Mouse (Mus musculus): ENCODE measurements around the gene Tmbim6. TPM values are rescaled to one million over a fixed set of nuclear protein-coding genes. Genes with fewer than 3 reads are reported as not detected.
"Not testable (repeated sequence)": the region's sequence is repeated elsewhere in the genome, so short reads cannot be mapped to it uniquely, and the experiment has no call there.

The Tmbim6 gene
- total and polyA plus RNA-seq, 3 experiments = 91.2 to 239 (median 125) TPM

DNA sequence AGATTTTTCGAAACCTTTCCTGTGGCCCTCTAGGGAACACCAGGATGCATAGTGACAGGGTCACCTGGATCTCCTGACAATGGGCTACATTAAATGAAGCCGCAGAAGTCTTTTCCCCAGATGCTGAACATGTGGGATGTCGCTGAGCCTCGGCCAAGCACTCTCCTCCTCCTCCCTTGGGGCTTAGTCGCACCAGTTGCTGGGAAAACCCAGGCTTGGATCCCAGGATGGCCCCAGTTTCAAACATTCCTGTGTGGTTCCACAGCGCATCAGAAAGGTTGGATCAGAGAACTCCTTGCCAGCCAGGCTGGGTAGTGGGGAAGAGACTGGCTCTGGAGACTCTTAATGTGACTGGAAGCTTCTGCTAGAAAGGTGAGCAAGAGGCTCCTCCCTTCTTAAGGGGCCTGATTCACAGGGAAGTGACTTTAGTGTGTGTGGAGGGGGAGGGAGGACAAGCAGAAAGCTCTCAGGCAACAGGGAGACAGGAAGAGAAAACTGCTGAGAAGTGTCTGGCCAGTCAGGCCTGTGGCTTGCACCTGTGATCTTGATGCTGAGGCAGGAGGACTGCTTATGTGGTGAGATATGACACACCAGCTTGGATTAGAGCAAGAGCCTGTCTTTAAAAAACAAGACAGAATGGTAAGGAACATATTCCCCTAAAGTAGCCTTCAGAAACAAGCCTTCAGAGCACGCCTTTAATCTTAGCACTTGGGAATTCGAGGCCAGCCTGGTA is 46.5 kb downstream of the Tmbim6 start:
- no peak for ATAC-seq (ENCODE audit: extremely low read depth, insufficient number of reproducible peaks, low FRiP score, poor library complexity, severe bottlenecking)
- TF ChIP-seq GATA2 (IDR thresholded peaks at IDR 0.05; ENCODE audit: borderline replicate concordance, low read depth, low read length) = no peak
- no peak for TF ChIP-seq TAL1 (conservative IDR thresholded peaks at IDR 0.05; ENCODE audit: low read depth, low read length)
- TF ChIP-seq GATA1 (IDR thresholded peaks at IDR 0.05; ENCODE audit: borderline replicate concordance, low read length) = no peak
- TF ChIP-seq POLR2AphosphoS5 (IDR thresholded peaks at IDR 0.05; ENCODE audit: insufficient replicate concordance, low read depth, low read length) = no peak
- TF ChIP-seq CTCF (IDR thresholded peaks at IDR 0.05; ENCODE audit: low read depth, low read length) = no peak
- no peak for DNase-seq (ENCODE audit: low spot score)
- Histone ChIP-seq H3K36me3 (replicated peaks) (peaks cover 16% of the 10 kb centered on the region), H3K4me1 (ENCODE audit: insufficient read depth, low read depth, low read length) (peaks cover 5% of the 10 kb centered on the region; the same call in 1 of the 2 replicates), H3K4me3 (ENCODE audit: low read depth, low read length) (no peak overlapping the region), H3K27me3 (ENCODE audit: insufficient read depth, low read length) (no peaks in the 10 kb centered on the region; the same call in 1 of the 2 replicates), H3K9me3 (replicated peaks) (no peaks in the 10 kb centered on the region)

- Histone ChIP-seq H3K36me3 (replicated peaks) (peaks cover 16% of the 10 kb centered on the region), H3K27me3 (ENCODE audit: insufficient read depth, low read length) (no peaks in the 10 kb centered on the region; the same call in 1 of the 2 replicates), H3K4me3 (ENCODE audit: low read depth, low read length) (no peak overlapping the region), H3K4me1 (ENCODE audit: insufficient read depth, low read depth, low read length) (peaks cover 5% of the 10 kb centered on the region; the same call in 1 of the 2 replicates), H3K9me3 (replicated peaks) (no peaks in the 10 kb centered on the region)
- TF ChIP-seq POLR2AphosphoS5 (IDR thresholded peaks at IDR 0.05; ENCODE audit: insufficient replicate concordance, low read depth, low read length) = no peak
- TF ChIP-seq TAL1 (conservative IDR thresholded peaks at IDR 0.05; ENCODE audit: low read depth, low read length) = no peak
- no peak for TF ChIP-seq CTCF (IDR thresholded peaks at IDR 0.05; ENCODE audit: low read depth, low read length)
- no peak for TF ChIP-seq GATA1 (IDR thresholded peaks at IDR 0.05; ENCODE audit: borderline replicate concordance, low read length)
- TF ChIP-seq GATA2 (IDR thresholded peaks at IDR 0.05; ENCODE audit: borderline replicate concordance, low read depth, low read length) = no peak
- DNase-seq (ENCODE audit: low spot score) = no peak
- no peak for ATAC-seq (ENCODE audit: extremely low read depth, insufficient number of reproducible peaks, low FRiP score, poor library complexity, severe bottlenecking)
Measured at GRCm38 (mm10) chr15:99440112-99440815, 47.6 kb downstream of the Tmbim6 start.

DNA sequence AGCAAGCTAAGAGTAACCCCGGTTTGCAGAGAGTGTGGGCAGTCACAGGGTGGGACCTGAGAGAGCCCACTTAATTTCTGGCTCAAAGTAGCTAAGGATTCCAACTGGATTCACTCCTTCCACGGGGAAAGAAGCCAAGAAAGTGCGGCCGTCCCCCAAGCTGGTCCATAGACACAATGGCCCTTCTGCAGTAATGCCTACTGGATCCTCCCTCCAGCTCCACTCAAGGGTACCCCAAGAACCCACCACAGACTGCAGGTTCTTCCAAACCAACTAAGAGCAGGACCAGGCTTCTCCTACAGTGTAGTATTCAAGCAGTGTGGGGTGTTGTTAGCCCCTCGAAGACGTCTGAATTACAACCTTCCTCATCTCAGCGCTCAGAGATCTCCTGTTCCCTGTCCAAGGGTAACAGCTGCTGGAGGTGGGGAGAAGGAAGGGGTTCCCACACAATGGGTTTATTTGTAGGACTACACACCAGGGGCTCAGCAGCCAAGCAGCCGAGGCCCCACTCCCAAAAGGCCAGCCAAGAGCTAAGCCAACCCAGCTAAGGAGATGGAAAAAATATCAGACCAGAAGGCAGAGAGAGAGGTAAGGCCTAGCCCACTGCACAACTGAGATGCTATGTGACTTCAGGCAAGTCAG is 48.3 kb downstream of the Tmbim6 start:
- TF ChIP-seq TAL1 (conservative IDR thresholded peaks at IDR 0.05; ENCODE audit: low read depth, low read length) (no peak), GATA1 (IDR thresholded peaks at IDR 0.05; ENCODE audit: borderline replicate concordance, low read length) (no peak), POLR2AphosphoS5 (IDR thresholded peaks at IDR 0.05; ENCODE audit: insufficient replicate concordance, low read depth, low read length) (no peak), CTCF (IDR thresholded peaks at IDR 0.05; ENCODE audit: low read depth, low read length) (no peak), GATA2 (IDR thresholded peaks at IDR 0.05; ENCODE audit: borderline replicate concordance, low read depth, low read length) (no peak)
- H3K27me3 ChIP-seq (ENCODE audit: insufficient read depth, low read length) = no peaks in the 10 kb centered on the region; the same call in 1 of the 2 replicates
- ATAC-seq (ENCODE audit: extremely low read depth, insufficient number of reproducible peaks, low FRiP score, poor library complexity, severe bottlenecking) (no peak), DNase-seq (ENCODE audit: low spot score) (no peak)
- H3K9me3 ChIP-seq (replicated peaks) = no peaks in the 10 kb centered on the region
- H3K36me3 ChIP-seq (replicated peaks) = peaks cover 16% of the 10 kb centered on the region
- H3K4me1 ChIP-seq (ENCODE audit: insufficient read depth, low read depth, low read length) = peaks cover 5% of the 10 kb centered on the region; the same call in 1 of the 2 replicates
- no peak overlapping the region for H3K4me3 ChIP-seq (ENCODE audit: low read depth, low read length)

GRCm38 (mm10) chr15:99442358-99442757 is 49.7 kb downstream of the Tmbim6 start:
- peaks cover 14% of the 10 kb centered on the region for H3K36me3 ChIP-seq (replicated peaks)
- H3K27me3 ChIP-seq (ENCODE audit: insufficient read depth, low read length) = no peaks in the 10 kb centered on the region
- ATAC-seq (ENCODE audit: extremely low read depth, insufficient number of reproducible peaks, low FRiP score, poor library complexity, severe bottlenecking) = no peak
- DNase-seq (ENCODE audit: low spot score) = no peak
- peaks cover 5% of the 10 kb centered on the region; the same call in 1 of the 2 replicates for H3K4me1 ChIP-seq (ENCODE audit: insufficient read depth, low read depth, low read length)
- no peaks in the 10 kb centered on the region for H3K9me3 ChIP-seq (replicated peaks)
- H3K4me3 ChIP-seq (ENCODE audit: low read depth, low read length) = no peak overlapping the region
- no peak for TF ChIP-seq POLR2AphosphoS5 (IDR thresholded peaks at IDR 0.05; ENCODE audit: insufficient replicate concordance, low read depth, low read length)
- no peak for TF ChIP-seq GATA2 (IDR thresholded peaks at IDR 0.05; ENCODE audit: borderline replicate concordance, low read depth, low read length)
- no peak for TF ChIP-seq TAL1 (conservative IDR thresholded peaks at IDR 0.05; ENCODE audit: low read depth, low read length)
- no peak for TF ChIP-seq CTCF (IDR thresholded peaks at IDR 0.05; ENCODE audit: low read depth, low read length)
- no peak for TF ChIP-seq GATA1 (IDR thresholded peaks at IDR 0.05; ENCODE audit: borderline replicate concordance, low read length)

DNA sequence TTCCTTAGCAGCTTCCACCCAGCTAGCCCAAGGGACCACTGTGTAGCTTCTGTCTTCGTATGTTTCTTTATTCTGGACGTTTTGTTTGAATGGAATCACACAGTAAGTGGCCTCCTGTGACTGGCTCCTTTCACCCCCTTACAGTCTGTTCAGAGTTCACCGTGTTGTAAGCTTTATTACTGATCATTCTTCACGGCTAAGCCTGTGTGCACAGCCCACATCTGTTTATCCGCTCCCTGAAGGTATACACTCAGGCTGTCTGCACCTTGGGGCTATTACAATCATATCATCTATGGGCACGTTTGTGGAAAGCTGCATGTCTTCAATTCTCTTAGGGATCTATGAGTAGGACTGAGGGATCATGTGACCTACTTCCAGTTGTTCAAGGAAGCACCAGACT is 52.9 kb downstream of the Tmbim6 start:
- TF ChIP-seq TAL1 (conservative IDR thresholded peaks at IDR 0.05; ENCODE audit: low read depth, low read length) = no peak
- no peak for TF ChIP-seq GATA1 (IDR thresholded peaks at IDR 0.05; ENCODE audit: borderline replicate concordance, low read length)
- TF ChIP-seq POLR2AphosphoS5 (IDR thresholded peaks at IDR 0.05; ENCODE audit: insufficient replicate concordance, low read depth, low read length) = no peak
- no peak for TF ChIP-seq GATA2 (IDR thresholded peaks at IDR 0.05; ENCODE audit: borderline replicate concordance, low read depth, low read length)
- Histone ChIP-seq H3K4me3 (ENCODE audit: low read depth, low read length) (no peak overlapping the region), H3K36me3 (replicated peaks) (peaks cover 9% of the 10 kb centered on the region), H3K4me1 (ENCODE audit: insufficient read depth, low read depth, low read length) (0 out of 2 replicates have a peak, but pooled peaks cover 6% of the 10 kb centered on the region), H3K27me3 (ENCODE audit: insufficient read depth, low read length) (no peaks in the 10 kb centered on the region), H3K9me3 (replicated peaks) (no peaks in the 10 kb centered on the region)
- ATAC-seq (ENCODE audit: extremely low read depth, insufficient number of reproducible peaks, low FRiP score, poor library complexity, severe bottlenecking) (no peak), DNase-seq (ENCODE audit: low spot score) (no peak)

- DNase-seq (ENCODE audit: low spot score); ATAC-seq (ENCODE audit: extremely low read depth, insufficient number of reproducible peaks, low FRiP score, poor library complexity, severe bottlenecking); H3K9me3 ChIP-seq (replicated peaks); H3K27me3 ChIP-seq (ENCODE audit: insufficient read depth, low read length); H3K4me3 ChIP-seq (ENCODE audit: low read depth, low read length); H3K4me1 ChIP-seq (ENCODE audit: insufficient read depth, low read depth, low read length); H3K36me3 ChIP-seq (replicated peaks): not testable (repeated sequence)
Measured at GRCm38 (mm10) chr15:99446136-99446535, 53.5 kb downstream of the Tmbim6 start.
